Mouse (Mus musculus): ENCODE measurements around the gene Diexf. TPM values are rescaled to one million over a fixed set of nuclear protein-coding genes. Genes with fewer than 3 reads are reported as not detected.

The Diexf gene
- polyA plus RNA-seq (2016; fragmentation: Nextera tagmentation; extraction: Ambion mirVana), result 8.5 and 9.1 TPM in 2 replicates

- peak within 1 kb of the TSS; percentile 67 for H3K4me2 ChIP-seq (replicated peaks)
- WGBS, result under 1% methylated on average over 61 of the region's 61 CpGs
- ATAC-seq (ENCODE audit: low FRiP score), result peak; percentile 94
- H3K9me3 ChIP-seq (replicated peaks), result no peaks in the 10 kb centered on the region
- peaks cover 21% of the 10 kb centered on the region for H3K36me3 ChIP-seq
- peak within 1 kb of the TSS; percentile 94 for H3K4me3 ChIP-seq
- H3K27ac ChIP-seq, result peak within 1 kb of the TSS; percentile 58
- H3K4me1 ChIP-seq, result peaks cover 12% of the 10 kb centered on the region
- peak within 1 kb of the TSS; percentile 81 for H3K9ac ChIP-seq
- H3K27me3 ChIP-seq, result no peaks in the 10 kb centered on the region
These were observed at the start of gene Diexf for GRCm38 (mm10) chr1:193129786-193130455. Gene Diexf (minus strand): TSS chr1:193130272.

- no peak for ATAC-seq (ENCODE audit: low FRiP score)
- Histone ChIP-seq H3K9ac (peak overlapping the region; percentile 67), H3K4me2 (replicated peaks) (peak overlapping the region; percentile 80), H3K4me1 (peaks cover 32% of the 10 kb centered on the region), H3K27me3 (no peaks in the 10 kb centered on the region), H3K4me3 (peak overlapping the region; percentile 69), H3K27ac (no peak overlapping the region), H3K36me3 (no peaks in the 10 kb centered on the region), H3K9me3 (replicated peaks) (no peaks in the 10 kb centered on the region)
- WGBS, result 93% methylated on average over 13 of the region's 13 CpGs
These were observed 44.2 kb upstream of the Diexf start for GRCm38 (mm10) chr1:193174143-193174733.

DNA sequence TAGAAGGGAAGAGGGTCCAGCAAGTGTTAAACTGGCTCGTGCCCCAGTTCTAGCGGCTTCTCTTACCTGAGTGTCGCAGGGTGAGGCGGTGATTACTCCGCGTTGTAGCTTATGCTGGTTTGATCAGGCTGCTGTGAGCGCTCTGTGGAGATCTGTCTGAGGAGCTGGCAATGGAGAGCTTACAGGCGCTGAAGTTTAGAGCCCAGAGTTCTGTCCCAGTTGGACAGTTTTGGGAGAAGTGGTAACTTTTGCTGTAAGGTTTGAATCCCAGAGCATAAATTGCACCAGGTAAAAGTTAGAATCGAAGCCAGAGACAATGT is 43.7 kb upstream of the Diexf start:
- WGBS, result 26% methylated on average over 9 of the region's 9 CpGs
- peak overlapping the region; percentile 69 for H3K4me3 ChIP-seq
- H3K36me3 ChIP-seq, result no peaks in the 10 kb centered on the region
- peak overlapping the region; percentile 67 for H3K9ac ChIP-seq
- peak overlapping the region; percentile 77 for H3K27ac ChIP-seq
- no peak for ATAC-seq (ENCODE audit: low FRiP score)
- H3K27me3 ChIP-seq, result no peaks in the 10 kb centered on the region
- peaks cover 32% of the 10 kb centered on the region for H3K4me1 ChIP-seq
- peak overlapping the region; percentile 80 for H3K4me2 ChIP-seq (replicated peaks)
- H3K9me3 ChIP-seq (replicated peaks), result no peaks in the 10 kb centered on the region

DNA sequence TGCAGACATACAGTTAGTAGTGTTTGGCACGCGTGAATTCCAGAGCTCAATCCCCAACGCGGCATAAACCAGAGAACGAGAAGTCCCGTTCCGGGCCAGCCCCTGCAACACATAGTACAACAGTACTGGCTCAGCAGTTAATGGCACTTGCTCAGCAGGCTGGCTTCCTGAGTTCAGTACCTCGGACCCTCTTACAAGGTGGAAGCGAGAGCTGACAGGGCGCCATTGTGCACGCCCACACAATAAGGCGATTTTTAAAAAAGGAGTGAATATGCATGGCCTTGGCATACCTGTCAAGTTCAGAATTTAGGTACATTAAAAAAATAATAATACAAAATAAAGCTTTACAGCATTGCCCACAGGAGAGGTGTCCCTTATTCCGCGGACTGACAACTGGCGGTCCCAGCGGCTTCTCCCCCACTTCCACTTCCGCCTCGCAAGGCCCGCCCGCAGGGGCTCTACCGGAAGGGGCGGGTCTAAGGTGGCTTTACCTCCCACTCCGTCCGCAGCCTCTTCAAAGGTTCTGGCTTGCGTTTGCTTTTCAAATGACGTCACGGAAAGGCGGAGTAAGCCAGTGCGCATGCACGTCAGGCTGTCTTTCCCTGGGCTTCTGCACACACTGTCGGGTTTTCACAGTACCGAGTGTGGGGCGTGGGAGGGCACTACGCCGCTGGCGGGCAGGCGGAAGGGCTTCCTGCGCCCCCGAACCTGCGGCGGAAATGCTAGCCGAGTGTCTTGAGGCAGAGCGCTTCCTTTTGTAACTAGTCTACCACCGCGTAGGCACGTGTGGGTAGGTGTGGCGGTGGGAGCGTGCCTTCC is 43.1 kb upstream of the Diexf start:
- ATAC-seq (ENCODE audit: low FRiP score), result peak; percentile 99
- peak overlapping the region; percentile 77 for H3K27ac ChIP-seq
- H3K9me3 ChIP-seq (replicated peaks), result no peaks in the 10 kb centered on the region
- peak overlapping the region; percentile 69 for H3K4me3 ChIP-seq
- peak overlapping the region; percentile 80 for H3K4me2 ChIP-seq (replicated peaks)
- H3K27me3 ChIP-seq, result no peaks in the 10 kb centered on the region
- H3K9ac ChIP-seq, result peak overlapping the region; percentile 81
- H3K4me1 ChIP-seq, result peaks cover 32% of the 10 kb centered on the region
- H3K36me3 ChIP-seq, result no peaks in the 10 kb centered on the region
- WGBS, result 2% methylated on average over 48 of the region's 48 CpGs

DNA sequence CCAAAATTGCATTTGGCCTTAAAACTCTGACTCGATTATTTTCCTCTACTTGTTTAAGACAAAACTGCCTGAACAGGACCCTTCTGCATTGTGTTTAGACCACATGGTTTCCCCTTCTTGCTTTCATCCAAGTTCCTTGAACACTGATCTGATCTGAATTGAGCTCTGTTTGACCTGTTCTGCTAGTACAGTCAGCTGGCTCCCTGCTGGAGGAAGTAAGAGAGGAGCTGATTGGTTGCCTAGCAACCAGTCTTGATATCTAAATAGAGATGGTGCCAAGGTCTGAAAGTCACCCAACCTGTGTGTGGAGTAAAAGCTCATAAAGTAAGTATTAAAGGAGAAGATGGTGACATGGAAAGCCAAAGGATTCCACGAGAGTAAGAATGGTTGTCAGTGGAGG is 39.8 kb upstream of the Diexf start:
- Histone ChIP-seq H3K27ac (no peak overlapping the region), H3K36me3 (no peaks in the 10 kb centered on the region), H3K27me3 (no peaks in the 10 kb centered on the region; the same call in 1 of the 2 replicates), H3K4me3 (no peak overlapping the region), H3K9ac (no peak overlapping the region), H3K4me1 (peaks cover 28% of the 10 kb centered on the region), H3K4me2 (replicated peaks) (no peak overlapping the region), H3K9me3 (replicated peaks) (no peaks in the 10 kb centered on the region)
- ATAC-seq (ENCODE audit: low FRiP score), result no peak
- 91% methylated on average over 2 of the region's 2 CpGs for WGBS

GRCm38 (mm10) chr1:193169228-193169627 is 39.2 kb upstream of the Diexf start:
- H3K27me3 ChIP-seq, result no peaks in the 10 kb centered on the region; the same call in 1 of the 2 replicates
- H3K4me3 ChIP-seq, result no peak overlapping the region
- H3K9ac ChIP-seq, result no peak overlapping the region
- H3K9me3 ChIP-seq (replicated peaks), result no peaks in the 10 kb centered on the region
- no peak for ATAC-seq (ENCODE audit: low FRiP score)
- H3K36me3 ChIP-seq, result no peaks in the 10 kb centered on the region
- H3K4me2 ChIP-seq (replicated peaks), result no peak overlapping the region
- no peak overlapping the region for H3K27ac ChIP-seq
- 93% methylated on average over 7 of the region's 7 CpGs for WGBS
- H3K4me1 ChIP-seq, result peaks cover 22% of the 10 kb centered on the region

- H3K4me2 ChIP-seq (replicated peaks), result no peak within 1 kb of the TSS
- no peak within 1 kb of the TSS for H3K4me3 ChIP-seq
- ATAC-seq (ENCODE audit: low FRiP score), result no peak
- WGBS, result 99% methylated on average over 3 of the region's 3 CpGs
- no peaks in the 10 kb centered on the region; the same call in 1 of the 2 replicates for H3K27me3 ChIP-seq
- H3K4me1 ChIP-seq, result peaks cover 15% of the 10 kb centered on the region
- H3K27ac ChIP-seq, result no peak within 1 kb of the TSS
- H3K9ac ChIP-seq, result no peak within 1 kb of the TSS
- H3K36me3 ChIP-seq, result no peaks in the 10 kb centered on the region
- H3K9me3 ChIP-seq (replicated peaks), result no peaks in the 10 kb centered on the region
These were observed 37.7 kb upstream of the Diexf start, which contains the start of gene A130010J15Rik for GRCm38 (mm10) chr1:193167746-193168145. Gene A130010J15Rik (plus strand): TSS chr1:193168046.

- WGBS, result 16% methylated on average over 18 of the region's 18 CpGs
- no peak for ATAC-seq (ENCODE audit: low FRiP score)
- Histone ChIP-seq H3K36me3 (no peaks in the 10 kb centered on the region), H3K4me2 (replicated peaks) (peak overlapping the region; percentile 32), H3K9me3 (replicated peaks) (no peaks in the 10 kb centered on the region), H3K4me3 (peak overlapping the region; percentile 5; the same call in 1 of the 2 replicates), H3K9ac (no peak overlapping the region), H3K4me1 (peaks cover 8% of the 10 kb centered on the region), H3K27ac (no peak overlapping the region), H3K27me3 (peaks cover 11% of the 10 kb centered on the region)
These were observed 30.4 kb upstream of the Diexf start for GRCm38 (mm10) chr1:193160317-193161032.

- Histone ChIP-seq H3K9ac (no peak overlapping the region), H3K4me1 (peaks cover 8% of the 10 kb centered on the region), H3K4me3 (no peak overlapping the region), H3K27ac (no peak overlapping the region), H3K27me3 (peaks cover 19% of the 10 kb centered on the region), H3K9me3 (replicated peaks) (no peaks in the 10 kb centered on the region), H3K4me2 (replicated peaks) (no peak overlapping the region), H3K36me3 (no peaks in the 10 kb centered on the region)
- ATAC-seq (ENCODE audit: low FRiP score), result no peak
- WGBS, result 48% methylated on average over 1 of the region's 1 CpGs
These were observed 29.5 kb upstream of the Diexf start for GRCm38 (mm10) chr1:193159613-193160012.

DNA sequence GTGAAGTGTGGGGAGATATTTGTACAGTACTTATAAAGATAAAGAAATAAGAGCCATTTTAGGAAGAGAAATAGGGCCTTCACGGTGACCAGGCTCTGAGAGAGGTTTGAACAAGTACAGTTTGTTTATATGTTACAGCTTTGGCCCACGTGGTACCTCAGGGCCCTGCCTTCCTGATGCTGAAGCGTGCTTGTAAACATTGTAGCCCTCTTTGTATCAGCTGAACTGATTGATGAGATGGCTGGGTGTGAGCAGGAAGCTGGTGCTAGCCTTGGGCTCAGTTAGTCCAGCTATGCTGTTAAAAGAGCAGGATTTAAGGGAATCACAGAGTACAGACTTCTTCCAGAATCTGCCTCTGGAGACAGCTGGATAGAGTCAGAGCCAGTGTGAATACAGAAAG is 29.1 kb upstream of the Diexf start:
- Histone ChIP-seq H3K4me1 (peaks cover 8% of the 10 kb centered on the region), H3K9ac (no peak overlapping the region), H3K36me3 (no peaks in the 10 kb centered on the region), H3K4me2 (replicated peaks) (no peak overlapping the region), H3K27me3 (peaks cover 24% of the 10 kb centered on the region), H3K4me3 (no peak overlapping the region), H3K27ac (no peak overlapping the region), H3K9me3 (replicated peaks) (no peaks in the 10 kb centered on the region)
- WGBS, result 44% methylated on average over 3 of the region's 3 CpGs
- ATAC-seq (ENCODE audit: low FRiP score), result no peak

DNA sequence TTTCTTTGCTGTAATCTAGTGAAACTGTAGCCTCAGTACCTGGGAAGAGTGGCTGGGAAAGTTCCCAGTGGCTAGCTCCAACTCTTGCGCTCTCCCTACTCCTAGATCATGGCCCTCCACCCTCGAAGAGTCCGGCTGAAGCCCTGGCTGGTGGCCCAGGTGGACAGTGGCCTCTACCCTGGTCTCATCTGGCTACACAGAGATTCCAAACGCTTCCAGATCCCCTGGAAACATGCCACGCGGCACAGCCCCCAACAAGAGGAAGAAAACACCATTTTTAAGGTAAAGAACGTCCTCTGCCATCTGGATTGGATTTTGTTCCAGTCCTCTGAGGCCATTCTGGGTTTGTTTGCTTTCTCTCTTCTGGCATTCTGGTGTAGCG is 27.0 kb upstream of the Diexf start:
- 73% methylated on average over 8 of the region's 8 CpGs for WGBS
- Histone ChIP-seq H3K27ac (no peak overlapping the region), H3K4me3 (no peak overlapping the region), H3K36me3 (no peaks in the 10 kb centered on the region), H3K9ac (no peak overlapping the region), H3K4me2 (replicated peaks) (no peak overlapping the region), H3K9me3 (replicated peaks) (no peaks in the 10 kb centered on the region), H3K27me3 (peaks cover 44% of the 10 kb centered on the region), H3K4me1 (peaks cover 16% of the 10 kb centered on the region)
- no peak for ATAC-seq (ENCODE audit: low FRiP score)
